Mouse (Mus musculus) heart, postnatal 0 days (tissue): ENCODE results near the gene Mctp1. TPM values are rescaled to one million over a fixed set of nuclear protein-coding genes. Genes with fewer than 3 reads are reported as not detected.
"Not testable (repeated sequence)": the region's sequence is repeated elsewhere in the genome, so short reads cannot be mapped to it uniquely, and the experiment has no call there.

ENCODE experiments used
- ATAC-seq: fragments of 200-750 bp; cut with Nextera tagmentation; 2 replicates; pipeline ENCODE4 v1.8.0; 2017; ENCODE audit warnings: low read depth, moderate number of reproducible peaks, moderate library complexity; ENCODE audit not compliant: insufficient read depth
- DNase-seq: peaks from one replicate; pipeline ENCODE4 v3.0.0-alpha.2; 2016; ENCODE audit warnings: low spot score
- H3K27ac ChIP-seq: fragments of 300-500 bp; sonication (generic); 2 replicates; pipeline ENCODE4 v1.5.1; 2014; ENCODE audit warnings: low read depth, mild to moderate bottlenecking
- H3K27me3 ChIP-seq: fragments of 300-500 bp; sonication (generic); 2 replicates; pipeline ENCODE4 v1.6.1; 2014; ENCODE audit warnings: low read length, mixed read lengths; ENCODE audit not compliant: control insufficient read depth, insufficient read depth
- H3K36me3 ChIP-seq: fragments of 300-500 bp; sonication (generic); replicated peaks from 2 replicates; pipeline ENCODE4 v1.6.1; 2014; ENCODE audit warnings: low read length, mixed read lengths; ENCODE audit not compliant: control insufficient read depth, insufficient read depth
- H3K4me1 ChIP-seq: fragments of 300-500 bp; sonication (generic); 2 replicates; pipeline ENCODE4 v1.6.1; 2014; ENCODE audit warnings: antibody characterized with exemption; ENCODE audit not compliant: control insufficient read depth, insufficient read depth
- H3K4me2 ChIP-seq: fragments of 300-500 bp; sonication (generic); 2 replicates; pipeline ENCODE4 v1.6.1; 2014; ENCODE audit warnings: low read depth, mild to moderate bottlenecking, low read length, moderate library complexity
- H3K4me3 ChIP-seq: fragments of 300-500 bp; sonication (generic); 2 replicates; pipeline ENCODE4 v1.5.1; 2014; ENCODE audit warnings: low read depth, low read length
- H3K9ac ChIP-seq: fragments of 300-500 bp; sonication (generic); replicated peaks from 2 replicates; pipeline ENCODE4 v1.6.1; 2014; ENCODE audit warnings: low read depth, low read length, mixed read lengths
- H3K9me3 ChIP-seq: fragments of 300-500 bp; sonication (generic); replicated peaks from 2 replicates; pipeline ENCODE4 v1.6.1; 2016; ENCODE audit warnings: low read length; ENCODE audit not compliant: control insufficient read depth
- CTCF ChIP-seq: IDR thresholded peaks from 2 replicates; pipeline ENCODE4 v1.5.1; 2016; ENCODE audit warnings: antibody characterized with exemption, control low read depth, low read depth
- EP300 ChIP-seq: IDR thresholded peaks from 2 replicates; pipeline ENCODE4 v1.6.1; 2016; ENCODE audit warnings: antibody characterized with exemption, low read depth
- WGBS: fragments of 180-500 bp; shearing (Covaris S2); extraction: QIAGEN DNeasy Blood & Tissue Kit; methylation state at CpG from one replicate; pipeline ENCODE4 v1.1.7; 2014; 5-methylcytosine and 5-hydroxymethylcytosine counted together
- polyA plus RNA-seq: library from polyadenylated mRNA; unstranded; fragments of >200 nt; fragmentation: Nextera tagmentation; extraction: Ambion mirVana; gene quantifications from 2 replicates; pipeline ENCODE4 v1.2.1, GENCODE M21; 2015
- total RNA-seq: library from RNA; depleted of rRNA; stranded (reverse); fragments of >200 nt; gene quantifications from 2 replicates; pipeline ENCODE4 v1.2.3, GENCODE M21; 2014; ENCODE audit warnings: low replicate concordance; rRNA removed

Mctp1 gene
- total RNA-seq (not detected in 2 replicates), polyA plus RNA-seq (0.34 and 0.81 TPM in 2 replicates)

- H3K27ac ChIP-seq = no peak within 1 kb of the TSS
- H3K9ac ChIP-seq = no peak within 1 kb of the TSS
- ATAC-seq = peak; percentile 80
- TF ChIP-seq CTCF = no peak
- TF ChIP-seq EP300 = no peak
- peak within 1 kb of the TSS; percentile 89 for H3K4me2 ChIP-seq
- no peaks in the 10 kb centered on the region for H3K4me1 ChIP-seq
- H3K36me3 ChIP-seq = no peaks in the 10 kb centered on the region
- peak within 1 kb of the TSS; percentile 55 for H3K4me3 ChIP-seq
- DNase-seq = peak; percentile 34
- peaks cover 32% of the 10 kb centered on the region for H3K27me3 ChIP-seq
- H3K9me3 ChIP-seq = no peaks in the 10 kb centered on the region
- WGBS = under 1% methylated on average over 44 of the region's 62 CpGs
Measured at GRCm38 (mm10) chr13:76383972-76384663, at the start of gene Mctp1. TSS of gene Mctp1 (plus strand) at chr13:76384535.

GRCm38 (mm10) chr13:76345941-76346340, 38.4 kb upstream of the Mctp1 start:
- not testable (repeated sequence) for H3K36me3 ChIP-seq, H3K9me3 ChIP-seq, H3K4me3 ChIP-seq, ATAC-seq, H3K9ac ChIP-seq, H3K27ac ChIP-seq, H3K4me1 ChIP-seq, H3K4me2 ChIP-seq, H3K27me3 ChIP-seq, DNase-seq
- WGBS = 57% methylated on average over 19 of the region's 21 CpGs

GRCm38 (mm10) chr13:76358720-76359119, 25.6 kb upstream of the Mctp1 start:
- Histone ChIP-seq H3K36me3 (no peaks in the 10 kb centered on the region), H3K27me3 (no peaks in the 10 kb centered on the region), H3K27ac (no peak overlapping the region), H3K4me1 (no peaks in the 10 kb centered on the region), H3K4me3 (no peak overlapping the region), H3K9me3 (no peaks in the 10 kb centered on the region), H3K9ac (no peak overlapping the region), H3K4me2 (no peak overlapping the region)
- TF ChIP-seq CTCF = no peak
- TF ChIP-seq EP300 = no peak
- ATAC-seq (no peak), DNase-seq (no peak)

DNA sequence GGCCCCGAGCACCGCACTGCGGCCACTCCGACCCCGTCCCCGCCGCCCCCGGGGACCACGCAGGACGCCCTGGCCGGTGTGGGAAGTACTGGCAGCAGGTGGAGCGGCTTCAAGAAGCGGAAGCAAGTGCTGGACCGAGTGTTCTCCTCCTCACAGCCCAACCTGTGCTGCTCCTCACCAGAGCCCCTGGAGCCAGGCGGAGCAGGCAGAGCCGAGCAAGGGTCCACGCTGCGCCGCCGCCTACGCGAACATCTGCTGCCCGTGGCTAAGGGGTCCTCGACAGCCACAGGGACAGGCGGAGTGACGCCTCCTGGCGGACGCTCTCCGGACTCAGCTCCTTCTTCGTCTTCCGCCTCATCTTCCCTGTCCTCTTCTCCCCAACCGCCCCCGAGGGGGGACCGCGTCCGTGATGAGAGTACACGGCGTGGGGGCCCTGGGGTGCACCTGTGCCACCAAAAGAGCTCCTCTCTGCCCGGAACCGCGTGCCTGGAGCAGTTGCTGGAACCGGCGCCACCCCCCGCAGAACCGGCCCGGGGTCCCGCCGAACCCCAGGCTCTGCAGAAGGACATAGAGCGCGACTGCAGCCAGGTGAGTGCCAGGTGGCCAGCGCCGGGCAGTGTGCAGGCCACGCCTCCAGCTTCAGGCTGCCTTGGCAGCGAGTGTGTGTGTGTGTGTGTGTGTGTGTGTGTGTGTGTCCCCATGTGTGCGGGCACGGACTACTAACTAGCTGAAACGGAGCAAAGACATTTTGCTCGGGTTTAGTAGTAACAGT, 515 bp downstream of the Mctp1 start:
- ATAC-seq = peak; percentile 62
- H3K27me3 ChIP-seq = peaks cover 32% of the 10 kb centered on the region

GRCm38 (mm10) chr13:76388615-76389014, 4.3 kb downstream of the Mctp1 start:
- no peaks in the 10 kb centered on the region for H3K4me1 ChIP-seq
- no peak overlapping the region for H3K27ac ChIP-seq
- no peak overlapping the region for H3K4me2 ChIP-seq
- DNase-seq (no peak), ATAC-seq (no peak)
- WGBS = 64% methylated on average over 3 of the region's 3 CpGs
- no peak overlapping the region for H3K9ac ChIP-seq
- H3K4me3 ChIP-seq = no peak overlapping the region
- H3K27me3 ChIP-seq = peaks cover 23% of the 10 kb centered on the region
- no peak for TF ChIP-seq CTCF
- TF ChIP-seq EP300 = no peak
- no peaks in the 10 kb centered on the region for H3K9me3 ChIP-seq
- no peaks in the 10 kb centered on the region for H3K36me3 ChIP-seq

More for the DNA sequence above, 515 bp downstream of the Mctp1 start:
- no peak overlapping the region for H3K9ac ChIP-seq
- WGBS = 3% methylated on average over 53 of the region's 58 CpGs
- peak; percentile 10 for DNase-seq
- H3K4me3 ChIP-seq = peak overlapping the region; percentile 55
- no peak for TF ChIP-seq EP300
- no peak for TF ChIP-seq CTCF
- no peaks in the 10 kb centered on the region for H3K36me3 ChIP-seq
- H3K27ac ChIP-seq = no peak overlapping the region
- H3K9me3 ChIP-seq = no peaks in the 10 kb centered on the region
- no peaks in the 10 kb centered on the region for H3K4me1 ChIP-seq
- peak overlapping the region; percentile 89 for H3K4me2 ChIP-seq
